ENCODE assay signal across 8 mouse cellular contexts in the genomic region with DNA sequence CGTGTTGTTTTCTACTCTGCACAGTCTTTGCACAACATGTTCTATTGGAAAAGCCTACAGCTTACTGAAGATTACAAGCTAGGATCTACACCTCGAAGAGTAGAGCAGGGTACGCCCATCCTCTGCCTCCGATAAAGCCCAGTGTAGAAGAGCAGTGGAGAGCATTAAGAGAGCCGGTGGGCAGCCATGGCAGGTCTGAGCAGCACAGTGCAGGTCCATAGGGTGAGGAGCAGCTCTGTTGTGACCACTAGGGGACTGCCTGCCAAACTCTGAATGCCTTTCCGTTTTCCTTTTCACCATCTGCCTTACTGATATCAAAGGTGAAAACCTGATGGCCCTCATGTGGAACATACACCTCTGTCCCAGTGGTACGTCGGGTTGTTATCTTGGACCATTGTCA. TPM values are rescaled to one million over a fixed set of nuclear protein-coding genes. Genes with fewer than 3 reads are reported as not detected.
DNase-seq lines count a peak whose midpoint lies in the region; ATAC-seq lines count a peak whose summit lies in the region.

No protein-coding gene starts in this region.

- no peak for ATAC-seq in heart, embryonic 13.5 days (ENCODE audit: extremely low read depth, insufficient number of reproducible peaks, low FRiP score, low TSS enrichment)
- no peak for ATAC-seq in heart, embryonic 15.5 days (replicated peaks; ENCODE audit: insufficient number of reproducible peaks, insufficient read depth, low FRiP score, low read depth)
- ATAC-seq in neural tube, embryonic 14.5 days (ENCODE audit: low read depth), result no peak

- H3K4me2 ChIP-seq in heart, embryonic 13.5 days, result peak overlapping the region; percentile 94
- H3K4me2 ChIP-seq in heart, embryonic 15.5 days, result peak overlapping the region; percentile 67
- H3K4me2 ChIP-seq in neural tube, embryonic 14.5 days (ENCODE audit: low read depth, low read length), result peak overlapping the region; percentile 5; the same call in 1 of the 2 replicates

- intact Hi-C loops in heart, postnatal 10 days (cut with DNase I), result loop anchor here (2.0 kb wide), 1 partner anchor 47 kb away; a partner anchor contains a TSS

- peak overlapping the region; percentile 99; the same call in 1 of the 2 replicates for H3K9ac ChIP-seq in heart, embryonic 13.5 days
- no peak overlapping the region for H3K9ac ChIP-seq in heart, embryonic 15.5 days
- no peak overlapping the region for H3K9ac ChIP-seq in neural tube, embryonic 14.5 days (replicated peaks; ENCODE audit: low read depth, low read length)

- peaks cover 10% of the 10 kb centered on the region for H3K36me3 ChIP-seq in heart, embryonic 13.5 days
- H3K36me3 ChIP-seq in heart, embryonic 15.5 days, result no peaks in the 10 kb centered on the region
- no peaks in the 10 kb centered on the region for H3K36me3 ChIP-seq in neural tube, embryonic 14.5 days (ENCODE audit: control insufficient read depth, insufficient read depth, low read length)

- H3K9me3 ChIP-seq in heart, embryonic 13.5 days, result no peaks in the 10 kb centered on the region
- H3K9me3 ChIP-seq in heart, embryonic 15.5 days (replicated peaks), result no peaks in the 10 kb centered on the region
- H3K9me3 ChIP-seq in neural tube, embryonic 14.5 days (ENCODE audit: control insufficient read depth, low read length), result no peaks in the 10 kb centered on the region

- peak overlapping the region; percentile 99 for H3K4me3 ChIP-seq in heart, embryonic 13.5 days
- peak overlapping the region; percentile 20; the same call in 1 of the 2 replicates for H3K4me3 ChIP-seq in heart, embryonic 15.5 days
- H3K4me3 ChIP-seq in neural tube, embryonic 14.5 days (ENCODE audit: low read depth, low read length), result no peak overlapping the region

- no peak for DNase-seq in heart, postnatal 10 days
- peak; percentile 40 for DNase-seq in adipocyte (ENCODE audit: low spot score)
- peak; percentile 60 for DNase-seq in liver
- no peak for DNase-seq in right cerebral cortex, adult 2 months (ENCODE audit: low spot score in 2 of 2)
- no peak for DNase-seq in cerebellum, adult 11 months

- WGBS in heart, embryonic 13.5 days, result 32% methylated on average over 8 of the region's 8 CpGs
- WGBS in heart, embryonic 15.5 days, result 38% methylated on average over 8 of the region's 8 CpGs
- 71% methylated on average over 8 of the region's 8 CpGs for WGBS in neural tube, embryonic 14.5 days

- H3K27ac ChIP-seq in heart, embryonic 13.5 days (replicated peaks), result no peak overlapping the region
- no peak overlapping the region for H3K27ac ChIP-seq in heart, embryonic 15.5 days
- H3K27ac ChIP-seq in neural tube, embryonic 14.5 days (ENCODE audit: low read depth, low read length), result no peak overlapping the region

- peaks cover 47% of the 10 kb centered on the region for H3K4me1 ChIP-seq in heart, embryonic 13.5 days
- H3K4me1 ChIP-seq in heart, embryonic 15.5 days (replicated peaks), result peaks cover 36% of the 10 kb centered on the region
- peaks cover 18% of the 10 kb centered on the region for H3K4me1 ChIP-seq in neural tube, embryonic 14.5 days (ENCODE audit: control insufficient read depth, insufficient read depth, low read length)

- H3K27me3 ChIP-seq in heart, embryonic 13.5 days (replicated peaks), result no peaks in the 10 kb centered on the region
- H3K27me3 ChIP-seq in heart, embryonic 15.5 days, result no peaks in the 10 kb centered on the region
- no peaks in the 10 kb centered on the region for H3K27me3 ChIP-seq in neural tube, embryonic 14.5 days (ENCODE audit: control insufficient read depth, insufficient read depth, low read length)

RNA-seq across cellular contexts. Expression of a gene that starts 1.8 kb away (rescaled TPM):
- polyA plus RNA-seq in heart, embryonic 13.5 days (2015; fragmentation: Nextera tagmentation; extraction: Ambion mirVana), result 61.2 and 64.8 TPM in 2 replicates
- 10 to 100 TPM; 54.8 to 60.2 TPM for total RNA-seq in heart, postnatal 10 days (2021)
- polyA plus RNA-seq in heart, embryonic 15.5 days (2015; fragmentation: Nextera tagmentation; extraction: Ambion mirVana), result 60.4 and 65.0 TPM in 2 replicates
- 60.2 and 61.9 TPM in 2 replicates for polyA plus RNA-seq in neural tube, embryonic 14.5 days (2014; fragmentation: Nextera tagmentation; extraction: Ambion mirVana)

RNA-seq across cellular contexts. Expression of a gene that starts 46.2 kb away (rescaled TPM):
- 12.6 and 15.9 TPM in 2 replicates for polyA plus RNA-seq in heart, embryonic 13.5 days (2015; fragmentation: Nextera tagmentation; extraction: Ambion mirVana)
- total RNA-seq in heart, postnatal 10 days (2021), result 10 to 100 TPM; 13.7 TPM
- 11.5 and 15.6 TPM in 2 replicates for polyA plus RNA-seq in heart, embryonic 15.5 days (2015; fragmentation: Nextera tagmentation; extraction: Ambion mirVana)
- polyA plus RNA-seq in neural tube, embryonic 14.5 days (2014; fragmentation: Nextera tagmentation; extraction: Ambion mirVana), result 8.4 and 11.6 TPM in 2 replicates

Comparison
In these comparisons a context has a peak if more than half of its experiments do, and no peak if none do; other contexts are left out.
1. H3K4me2 ChIP-seq: peak in every context shown above with its lines; median percentile 94 in heart, embryonic 13.5 days; 67 in heart, embryonic 15.5 days; 5 in neural tube, embryonic 14.5 days.
2. DNase-seq: peak in adipocyte (single experiment) and liver (single experiment); none in heart, postnatal 10 days (0 of 2), right cerebral cortex, adult 2 months (0 of 2) and cerebellum, adult 11 months (single experiment).